Mouse (Mus musculus) MEL-GATA-1-ER (cell line): Measurements from ENCODE around the gene Ccdc92b.

ENCODE experiments used
- DNase-seq: peaks from one replicate; pipeline ENCODE4 v3.0.0-alpha.2; 2012; ENCODE audit warnings: low read depth; ENCODE audit errors: extremely low read depth

Ccdc92b gene

GRCm38 (mm10) chr11:74611437-74611836 is 8.0 kb upstream of the Ccdc92b start:
- no peak for DNase-seq

- DNase-seq = no peak
These were observed 6.0 kb upstream of the Ccdc92b start for GRCm38 (mm10) chr11:74613428-74613827.

- DNase-seq = no peak
These were observed 3.8 kb upstream of the Ccdc92b start for GRCm38 (mm10) chr11:74615571-74615970.

- no peak for DNase-seq
These were observed 523 bp downstream of the Ccdc92b start for GRCm38 (mm10) chr11:74619956-74620300.

GRCm38 (mm10) chr11:74621974-74622669 is 2.7 kb downstream of the Ccdc92b start:
- DNase-seq = peak; percentile 57

- no peak for DNase-seq
These were observed 4.3 kb downstream of the Ccdc92b start for GRCm38 (mm10) chr11:74623693-74624092.

GRCm38 (mm10) chr11:74625333-74625732 is 5.9 kb downstream of the Ccdc92b start:
- DNase-seq = no peak

- DNase-seq = no peak
These were observed 8.1 kb downstream of the Ccdc92b start for GRCm38 (mm10) chr11:74627481-74627880.

GRCm38 (mm10) chr11:74631880-74632789 is 12.7 kb downstream of the Ccdc92b start:
- no peak for DNase-seq

- DNase-seq = peak; percentile 50
These were observed 15.3 kb downstream of the Ccdc92b start for GRCm38 (mm10) chr11:74634490-74635275.

- no peak for DNase-seq
These were observed 18.1 kb downstream of the Ccdc92b start for GRCm38 (mm10) chr11:74637486-74637885.

- DNase-seq = no peak
These were observed 18.8 kb downstream of the Ccdc92b start for GRCm38 (mm10) chr11:74637971-74638790.

GRCm38 (mm10) chr11:74638791-74639411 is 19.5 kb downstream of the Ccdc92b start:
- no peak for DNase-seq

GRCm38 (mm10) chr11:74639628-74640027 is 20.2 kb downstream of the Ccdc92b start:
- no peak for DNase-seq

GRCm38 (mm10) chr11:74647966-74648365 is 28.6 kb downstream of the Ccdc92b start:
- DNase-seq = no peak

GRCm38 (mm10) chr11:74648676-74649075 is 29.3 kb downstream of the Ccdc92b start:
- DNase-seq = no peak

GRCm38 (mm10) chr11:74649095-74649646 is 29.8 kb downstream of the Ccdc92b start, which contains the start of gene Cluh:
Cluh (plus strand) TSS chr11:74649495.
- peak; percentile 95 for DNase-seq

- DNase-seq = no peak
These were observed 30.5 kb downstream of the Ccdc92b start for GRCm38 (mm10) chr11:74649647-74650551.

GRCm38 (mm10) chr11:74650576-74651100 is 31.2 kb downstream of the Ccdc92b start:
- no peak for DNase-seq
